Mouse (Mus musculus) lung, embryonic 16.5 days (tissue): ENCODE measurements around the gene Rbks. TPM values are rescaled to one million over a fixed set of nuclear protein-coding genes. Genes with fewer than 3 reads are reported as not detected.
"Not testable (repeated sequence)": the region's sequence is repeated elsewhere in the genome, so short reads cannot be mapped to it uniquely, and the experiment has no call there.

Experiments
- ATAC-seq: fragments of 200-750 bp; cut with Nextera tagmentation; 2 replicates; pipeline ENCODE4 v1.8.0; 2017; ENCODE audit warnings: low read depth, mild to moderate bottlenecking, moderate library complexity
- H3K27ac ChIP-seq: fragments of 300-500 bp; sonication (generic); 2 replicates; pipeline ENCODE4 v1.5.1; 2014; ENCODE audit warnings: mild to moderate bottlenecking, control low read depth, low read length
- H3K27me3 ChIP-seq: fragments of 300-500 bp; sonication (generic); 2 replicates; pipeline ENCODE4 v1.6.1; 2014; ENCODE audit warnings: low read depth, low read length, mixed read lengths; ENCODE audit not compliant: control insufficient read depth, insufficient read depth
- H3K36me3 ChIP-seq: fragments of 300-500 bp; sonication (generic); 2 replicates; pipeline ENCODE4 v1.6.1; 2014; ENCODE audit warnings: low read length; ENCODE audit not compliant: control insufficient read depth, insufficient read depth
- H3K4me1 ChIP-seq: fragments of 300-500 bp; sonication (generic); replicated peaks from 2 replicates; pipeline ENCODE4 v1.6.1; 2014; ENCODE audit warnings: low read length, mixed read lengths; ENCODE audit not compliant: control insufficient read depth, insufficient read depth
- H3K4me2 ChIP-seq: fragments of 300-500 bp; sonication (generic); 2 replicates; pipeline ENCODE4 v1.6.1; 2014; ENCODE audit warnings: low read depth, low read length, control low read depth
- H3K4me3 ChIP-seq: fragments of 300-500 bp; sonication (generic); 2 replicates; pipeline ENCODE4 v1.5.1; 2014; ENCODE audit warnings: mild to moderate bottlenecking, low read length, control low read depth
- H3K9ac ChIP-seq: fragments of 300-500 bp; sonication (generic); 2 replicates; pipeline ENCODE4 v1.6.1; 2014; ENCODE audit warnings: low read length, control low read depth
- H3K9me3 ChIP-seq: fragments of 300-500 bp; sonication (generic); 2 replicates; pipeline ENCODE4 v1.6.1; 2016; ENCODE audit warnings: low read length; ENCODE audit not compliant: control insufficient read depth
- WGBS: fragments of 180-500 bp; shearing (Covaris S2); extraction: QIAGEN DNeasy Blood & Tissue Kit; methylation state at CpG from one replicate; pipeline ENCODE4 v1.1.7; 2014; 5-methylcytosine and 5-hydroxymethylcytosine counted together
- polyA plus RNA-seq: library from polyadenylated mRNA; unstranded; fragments of >200 nt; fragmentation: Nextera tagmentation; extraction: Ambion mirVana; gene quantifications from 2 replicates; pipeline ENCODE4 v1.2.1, GENCODE M21; 2015

Gene Rbks
- polyA plus RNA-seq, 1 experiment from 2014 or later: 5.1 TPM

- Histone ChIP-seq H3K36me3 (no peaks in the 10 kb centered on the region), H3K9me3 (no peaks in the 10 kb centered on the region), H3K4me2 (no peak overlapping the region), H3K9ac (no peak overlapping the region), H3K4me1 (peaks cover 4% of the 10 kb centered on the region), H3K27ac (no peak overlapping the region), H3K4me3 (no peak overlapping the region), H3K27me3 (no peaks in the 10 kb centered on the region)
- WGBS: 68% methylated on average over 4 of the region's 4 CpGs
- ATAC-seq: no peak
Observed at GRCm38 (mm10) chr5:31598579-31598978, 98.8 kb downstream of the Rbks start.

GRCm38 (mm10) chr5:31598121-31598520 lies 99.3 kb downstream of the Rbks start:
- H3K36me3 ChIP-seq: no peaks in the 10 kb centered on the region
- H3K9ac ChIP-seq: no peak overlapping the region
- no peaks in the 10 kb centered on the region for H3K9me3 ChIP-seq
- peaks cover 4% of the 10 kb centered on the region for H3K4me1 ChIP-seq
- no peak overlapping the region for H3K4me3 ChIP-seq
- no peak overlapping the region; the same call in 1 of the 2 replicates for H3K27ac ChIP-seq
- no peaks in the 10 kb centered on the region for H3K27me3 ChIP-seq
- 67% methylated on average over 7 of the region's 7 CpGs for WGBS
- ATAC-seq: no peak
- no peak overlapping the region for H3K4me2 ChIP-seq

- peak overlapping the region; percentile 43 for H3K4me3 ChIP-seq
Observed at GRCm38 (mm10) chr5:31597430-31597944, 99.9 kb downstream of the Rbks start.

GRCm38 (mm10) chr5:31596481-31597429 lies 100.7 kb downstream of the Rbks start, which contains the start of gene Mrpl33:
Gene Mrpl33, plus strand, starts transcription at chr5:31596935.
- peak within 1 kb of the TSS; percentile 78 for H3K27ac ChIP-seq
- H3K9me3 ChIP-seq: no peaks in the 10 kb centered on the region
- H3K36me3 ChIP-seq: no peaks in the 10 kb centered on the region
- ATAC-seq: peak; percentile 78
- H3K4me1 ChIP-seq: peaks cover 4% of the 10 kb centered on the region
- peak within 1 kb of the TSS; percentile 43 for H3K4me3 ChIP-seq
- peak within 1 kb of the TSS; percentile 66 for H3K4me2 ChIP-seq
- WGBS: 5% methylated on average over 26 of the region's 26 CpGs
- no peaks in the 10 kb centered on the region for H3K27me3 ChIP-seq
- peak within 1 kb of the TSS; percentile 65 for H3K9ac ChIP-seq

More at GRCm38 (mm10) chr5:31597430-31597944, 99.9 kb downstream of the Rbks start:
- 51% methylated on average over 6 of the region's 6 CpGs for WGBS
- H3K27ac ChIP-seq: peak overlapping the region; percentile 78
- peaks cover 4% of the 10 kb centered on the region for H3K4me1 ChIP-seq
- no peaks in the 10 kb centered on the region for H3K9me3 ChIP-seq
- H3K9ac ChIP-seq: no peak overlapping the region
- H3K36me3 ChIP-seq: no peaks in the 10 kb centered on the region
- H3K27me3 ChIP-seq: no peaks in the 10 kb centered on the region
- no peak for ATAC-seq
- H3K4me2 ChIP-seq: peak overlapping the region; percentile 66

GRCm38 (mm10) chr5:31595868-31596267 lies 101.6 kb downstream of the Rbks start:
- Histone ChIP-seq H3K27me3 (no peaks in the 10 kb centered on the region), H3K27ac (no peak overlapping the region), H3K4me3 (no peak overlapping the region), H3K36me3 (no peaks in the 10 kb centered on the region), H3K9ac (no peak overlapping the region), H3K4me2 (no peak overlapping the region), H3K9me3 (no peaks in the 10 kb centered on the region), H3K4me1 (peaks cover 4% of the 10 kb centered on the region)
- no peak for ATAC-seq
- 54% methylated on average over 4 of the region's 4 CpGs for WGBS

- Histone ChIP-seq H3K4me1 (no peaks in the 10 kb centered on the region), H3K9me3 (0 out of 2 replicates have a peak, but pooled peaks cover 3% of the 10 kb centered on the region), H3K4me3 (no peak overlapping the region), H3K27ac (no peak overlapping the region), H3K27me3 (no peaks in the 10 kb centered on the region), H3K9ac (no peak overlapping the region), H3K36me3 (no peaks in the 10 kb centered on the region), H3K4me2 (no peak overlapping the region)
- 84% methylated on average over 7 of the region's 7 CpGs for WGBS
- no peak for ATAC-seq
Observed at GRCm38 (mm10) chr5:31591122-31591521, 106.3 kb downstream of the Rbks start.

GRCm38 (mm10) chr5:31589711-31590319 lies 107.6 kb downstream of the Rbks start:
- Histone ChIP-seq H3K27ac (no peak overlapping the region), H3K27me3 (no peaks in the 10 kb centered on the region), H3K9ac (no peak overlapping the region), H3K4me3 (no peak overlapping the region), H3K36me3 (no peaks in the 10 kb centered on the region), H3K4me2 (no peak overlapping the region), H3K4me1 (no peaks in the 10 kb centered on the region), H3K9me3 (0 out of 2 replicates have a peak, but pooled peaks cover 3% of the 10 kb centered on the region)
- no peak for ATAC-seq
- WGBS: 71% methylated on average over 14 of the region's 14 CpGs

- 83% methylated on average over 8 of the region's 8 CpGs for WGBS
- H3K27ac ChIP-seq, H3K36me3 ChIP-seq, H3K4me3 ChIP-seq, H3K4me1 ChIP-seq, H3K27me3 ChIP-seq, ATAC-seq, H3K4me2 ChIP-seq, H3K9ac ChIP-seq, H3K9me3 ChIP-seq: not testable (repeated sequence)
Observed at GRCm38 (mm10) chr5:31588672-31589071, 108.8 kb downstream of the Rbks start.

GRCm38 (mm10) chr5:31588016-31588415 lies 109.4 kb downstream of the Rbks start:
- no peak for ATAC-seq
- Histone ChIP-seq H3K9me3 (peaks cover 5% of the 10 kb centered on the region; the same call in 1 of the 2 replicates), H3K4me2 (no peak overlapping the region), H3K27ac (no peak overlapping the region), H3K4me1 (no peaks in the 10 kb centered on the region), H3K4me3 (no peak overlapping the region), H3K27me3 (no peaks in the 10 kb centered on the region), H3K36me3 (no peaks in the 10 kb centered on the region), H3K9ac (no peak overlapping the region)
- 73% methylated on average over 2 of the region's 2 CpGs for WGBS
